Mouse (Mus musculus): ENCODE results near the gene Clstn1. TPM values are rescaled to one million over a fixed set of nuclear protein-coding genes. Genes with fewer than 3 reads are reported as not detected.

The Clstn1 gene
- total and polyA plus RNA-seq, 2 experiments from 2014 or later, result 14.3 to 37.9 TPM

DNA sequence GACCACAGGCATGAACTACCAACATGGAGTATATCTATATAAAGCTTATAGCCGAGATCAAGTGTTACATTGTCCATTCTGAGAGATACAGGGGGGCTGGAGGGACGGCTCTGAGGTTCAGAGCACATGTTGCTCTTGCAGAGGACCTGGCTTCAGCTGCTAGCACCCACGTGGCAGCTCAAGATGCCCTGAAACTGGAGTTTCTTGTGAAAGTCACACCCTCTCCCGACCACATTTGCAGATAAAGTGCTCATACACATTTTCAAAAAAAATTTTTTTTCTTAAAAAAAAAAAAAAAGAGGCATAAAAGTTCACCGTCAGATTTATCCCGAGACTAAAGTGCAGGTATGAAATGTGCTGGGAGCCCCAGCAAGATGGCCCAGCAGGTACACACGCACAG, 74.3 kb downstream of the Clstn1 start:
- H3K9ac ChIP-seq (replicated peaks; ENCODE audit: low read depth, low read length), result no peak overlapping the region
- H3K27ac ChIP-seq (ENCODE audit: low read depth), result no peak overlapping the region
- no peak overlapping the region for H3K4me2 ChIP-seq (ENCODE audit: low read depth, low read length)
- no peak for TF ChIP-seq CTCF (IDR thresholded peaks at IDR 0.05; ENCODE audit: low read depth)
- TF ChIP-seq EP300 (IDR thresholded peaks at IDR 0.05; ENCODE audit: low read depth), result no peak
- DNase-seq (ENCODE audit: low spot score), result no peak
- no peak for ATAC-seq (ENCODE audit: insufficient read depth, low read depth)
- 79% methylated on average over 7 of the region's 7 CpGs for WGBS
- no peaks in the 10 kb centered on the region for H3K36me3 ChIP-seq (replicated peaks; ENCODE audit: control insufficient read depth, insufficient read depth, low read length)
- no peaks in the 10 kb centered on the region for H3K27me3 ChIP-seq (ENCODE audit: control insufficient read depth, insufficient read depth, low read length)
- H3K9me3 ChIP-seq (replicated peaks; ENCODE audit: control insufficient read depth, low read length), result no peaks in the 10 kb centered on the region
- no peaks in the 10 kb centered on the region for H3K4me1 ChIP-seq (ENCODE audit: control insufficient read depth, insufficient read depth)
- H3K4me3 ChIP-seq (ENCODE audit: low read depth, low read length), result no peak overlapping the region

DNA sequence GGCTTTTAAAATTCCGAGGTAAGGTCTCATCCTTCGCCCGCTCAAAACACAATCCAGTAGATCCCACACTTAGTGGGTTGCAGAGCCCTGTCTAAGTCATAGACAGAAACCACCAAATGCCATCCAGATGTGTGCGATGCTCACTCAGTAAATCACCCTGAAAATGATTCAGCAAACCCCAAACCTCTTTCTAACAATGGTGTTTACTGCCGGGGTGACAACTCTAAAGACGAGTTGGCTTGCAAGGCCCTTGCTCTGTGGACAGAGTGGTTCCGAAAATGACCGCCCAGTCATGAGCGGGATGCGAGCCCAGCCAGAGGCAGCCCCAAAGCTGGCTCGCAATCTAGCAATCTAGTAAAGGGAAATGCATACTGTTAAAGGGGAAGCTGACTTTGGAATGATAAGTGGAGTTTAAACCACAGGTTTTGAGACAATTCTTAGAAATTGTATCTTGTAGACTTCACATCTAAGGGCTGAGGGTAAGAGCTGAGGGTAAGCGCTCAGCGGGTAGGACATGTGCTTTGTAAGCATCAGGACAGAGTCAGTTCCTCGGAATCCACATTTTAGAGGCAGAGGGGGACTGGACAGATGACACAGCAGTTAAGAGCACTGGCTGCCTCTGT, 75.8 kb downstream of the Clstn1 start:
- Histone ChIP-seq H3K36me3 (replicated peaks; ENCODE audit: control insufficient read depth, insufficient read depth, low read length) (no peaks in the 10 kb centered on the region), H3K9me3 (replicated peaks; ENCODE audit: control insufficient read depth, low read length) (no peaks in the 10 kb centered on the region), H3K27ac (ENCODE audit: low read depth) (no peak overlapping the region), H3K4me1 (ENCODE audit: control insufficient read depth, insufficient read depth) (no peaks in the 10 kb centered on the region), H3K4me3 (ENCODE audit: low read depth, low read length) (no peak overlapping the region), H3K9ac (replicated peaks; ENCODE audit: low read depth, low read length) (no peak overlapping the region), H3K27me3 (ENCODE audit: control insufficient read depth, insufficient read depth, low read length) (no peaks in the 10 kb centered on the region), H3K4me2 (ENCODE audit: low read depth, low read length) (no peak overlapping the region)
- no peak for ATAC-seq (ENCODE audit: insufficient read depth, low read depth)
- TF ChIP-seq CTCF (IDR thresholded peaks at IDR 0.05; ENCODE audit: low read depth) (no peak), EP300 (IDR thresholded peaks at IDR 0.05; ENCODE audit: low read depth) (no peak)
- no peak for DNase-seq (ENCODE audit: low spot score)
- 83% methylated on average over 14 of the region's 14 CpGs for WGBS

DNA sequence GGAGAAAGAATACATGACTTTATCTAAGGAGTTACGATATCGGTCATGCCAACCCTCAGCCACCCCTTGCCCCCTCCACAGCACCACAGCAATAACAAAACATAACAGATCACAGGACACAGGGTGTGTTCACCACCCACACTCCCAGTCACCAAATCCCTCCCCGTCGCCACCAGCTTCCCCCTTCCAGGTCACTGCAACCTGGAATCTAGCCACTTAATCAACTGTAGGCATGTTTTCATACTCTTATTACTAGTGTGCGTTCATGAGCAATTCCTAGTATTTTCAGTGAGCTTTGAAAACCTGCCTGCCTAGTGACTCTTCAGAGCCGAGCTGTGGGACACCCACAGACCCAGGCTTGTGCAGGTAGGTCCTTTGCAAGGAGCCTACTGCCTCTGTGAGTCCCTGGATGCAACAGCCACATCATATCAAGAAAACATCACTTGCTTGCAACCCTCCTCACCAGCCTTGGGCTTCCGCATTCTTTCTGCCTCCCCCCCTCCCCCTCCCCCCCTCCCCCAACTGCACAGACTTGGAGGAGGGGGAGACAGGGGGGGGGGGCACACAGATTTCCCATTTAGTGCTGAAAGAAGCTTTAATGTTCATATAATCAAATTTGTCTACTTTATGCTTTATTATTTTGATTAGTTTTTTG, 77.7 kb downstream of the Clstn1 start:
- Histone ChIP-seq H3K4me3 (ENCODE audit: low read depth, low read length) (no peak overlapping the region), H3K27me3 (ENCODE audit: control insufficient read depth, insufficient read depth, low read length) (no peaks in the 10 kb centered on the region), H3K9ac (replicated peaks; ENCODE audit: low read depth, low read length) (no peak overlapping the region), H3K36me3 (replicated peaks; ENCODE audit: control insufficient read depth, insufficient read depth, low read length) (no peaks in the 10 kb centered on the region), H3K27ac (ENCODE audit: low read depth) (no peak overlapping the region), H3K4me1 (ENCODE audit: control insufficient read depth, insufficient read depth) (no peaks in the 10 kb centered on the region), H3K4me2 (ENCODE audit: low read depth, low read length) (no peak overlapping the region), H3K9me3 (replicated peaks; ENCODE audit: control insufficient read depth, low read length) (no peaks in the 10 kb centered on the region)
- no peak for DNase-seq (ENCODE audit: low spot score)
- 67% methylated on average over 7 of the region's 7 CpGs for WGBS
- no peak for ATAC-seq (ENCODE audit: insufficient read depth, low read depth)
- TF ChIP-seq CTCF (IDR thresholded peaks at IDR 0.05; ENCODE audit: low read depth) (no peak), EP300 (IDR thresholded peaks at IDR 0.05; ENCODE audit: low read depth) (no peak)

DNA sequence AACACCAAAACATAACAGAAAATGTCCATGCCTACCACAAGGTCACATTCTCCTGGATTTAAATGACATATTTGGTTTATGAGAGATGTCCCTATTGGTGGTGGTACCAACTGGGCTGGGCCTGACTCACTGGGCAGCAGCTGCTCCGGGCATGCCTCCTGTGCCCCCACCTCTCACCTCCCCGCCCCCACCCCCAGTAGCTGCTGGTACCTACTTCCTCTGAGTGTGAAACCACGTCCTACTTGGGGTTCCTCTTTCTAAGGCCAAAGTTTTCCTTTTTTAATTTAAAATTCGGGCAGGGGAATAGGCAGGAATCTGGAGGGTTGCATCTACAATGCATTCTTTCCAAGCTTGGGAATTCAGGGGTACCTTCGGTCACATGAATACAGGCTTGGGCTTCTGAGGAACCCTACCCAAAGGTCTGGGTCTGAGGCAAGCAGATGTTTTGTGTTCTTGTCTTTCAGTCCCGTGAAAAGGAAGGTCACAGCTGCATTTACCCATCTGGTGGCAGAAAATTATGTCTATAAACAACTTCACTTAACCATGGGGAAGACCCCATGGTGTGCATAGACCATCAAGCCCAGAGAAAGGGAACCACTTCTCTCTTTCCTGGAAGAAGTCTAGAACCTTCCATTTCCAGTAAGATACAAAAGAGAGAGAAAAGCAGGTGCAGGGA, 78.9 kb downstream of the Clstn1 start:
- no peaks in the 10 kb centered on the region for H3K27me3 ChIP-seq (ENCODE audit: control insufficient read depth, insufficient read depth, low read length)
- TF ChIP-seq CTCF (IDR thresholded peaks at IDR 0.05; ENCODE audit: low read depth) (no peak), EP300 (IDR thresholded peaks at IDR 0.05; ENCODE audit: low read depth) (no peak)
- H3K9me3 ChIP-seq (replicated peaks; ENCODE audit: control insufficient read depth, low read length), result no peaks in the 10 kb centered on the region
- H3K27ac ChIP-seq (ENCODE audit: low read depth), result no peak overlapping the region
- no peak overlapping the region for H3K4me2 ChIP-seq (ENCODE audit: low read depth, low read length)
- DNase-seq (ENCODE audit: low spot score) (no peak), ATAC-seq (ENCODE audit: insufficient read depth, low read depth) (no peak)
- no peak overlapping the region for H3K4me3 ChIP-seq (ENCODE audit: low read depth, low read length)
- WGBS, result 68% methylated on average over 6 of the region's 6 CpGs
- no peak overlapping the region for H3K9ac ChIP-seq (replicated peaks; ENCODE audit: low read depth, low read length)
- H3K4me1 ChIP-seq (ENCODE audit: control insufficient read depth, insufficient read depth), result no peaks in the 10 kb centered on the region
- no peaks in the 10 kb centered on the region for H3K36me3 ChIP-seq (replicated peaks; ENCODE audit: control insufficient read depth, insufficient read depth, low read length)

DNA sequence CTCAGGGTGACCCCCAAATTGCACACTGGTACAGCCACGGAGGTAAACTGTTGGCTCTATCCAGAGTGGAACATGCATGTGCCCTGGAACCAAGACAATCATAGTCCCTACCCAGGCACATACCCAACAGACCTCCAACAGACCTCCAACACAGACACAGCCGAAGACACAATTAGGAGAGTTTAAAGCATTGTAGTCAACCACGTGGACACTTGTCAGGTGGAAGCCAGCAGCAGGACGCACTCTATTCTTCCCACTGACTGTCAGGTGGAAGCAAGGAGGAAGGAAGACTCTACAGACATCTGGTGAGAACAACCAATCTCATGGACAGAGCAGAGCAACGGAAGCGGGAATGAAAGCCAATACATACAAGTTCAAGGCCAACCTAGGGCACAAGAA, 79.4 kb downstream of the Clstn1 start:
- ATAC-seq (ENCODE audit: insufficient read depth, low read depth), result no peak

More for the DNA sequence above, 79.4 kb downstream of the Clstn1 start:
- Histone ChIP-seq H3K27ac (ENCODE audit: low read depth) (no peak overlapping the region), H3K4me3 (ENCODE audit: low read depth, low read length) (no peak overlapping the region), H3K9me3 (replicated peaks; ENCODE audit: control insufficient read depth, low read length) (no peaks in the 10 kb centered on the region), H3K9ac (replicated peaks; ENCODE audit: low read depth, low read length) (no peak overlapping the region), H3K4me2 (ENCODE audit: low read depth, low read length) (no peak overlapping the region), H3K4me1 (ENCODE audit: control insufficient read depth, insufficient read depth) (no peaks in the 10 kb centered on the region), H3K36me3 (replicated peaks; ENCODE audit: control insufficient read depth, insufficient read depth, low read length) (no peaks in the 10 kb centered on the region), H3K27me3 (ENCODE audit: control insufficient read depth, insufficient read depth, low read length) (no peaks in the 10 kb centered on the region)
- 84% methylated on average over 6 of the region's 6 CpGs for WGBS
- TF ChIP-seq CTCF (IDR thresholded peaks at IDR 0.05; ENCODE audit: low read depth) (no peak), EP300 (IDR thresholded peaks at IDR 0.05; ENCODE audit: low read depth) (no peak)
- DNase-seq (ENCODE audit: low spot score), result no peak
